Mouse (Mus musculus): Measurements from ENCODE around the gene Nip7.
"Not testable (repeated sequence)": the region's sequence is repeated elsewhere in the genome, so short reads cannot be mapped to it uniquely, and the experiment has no call there.

Nip7 gene

DNA sequence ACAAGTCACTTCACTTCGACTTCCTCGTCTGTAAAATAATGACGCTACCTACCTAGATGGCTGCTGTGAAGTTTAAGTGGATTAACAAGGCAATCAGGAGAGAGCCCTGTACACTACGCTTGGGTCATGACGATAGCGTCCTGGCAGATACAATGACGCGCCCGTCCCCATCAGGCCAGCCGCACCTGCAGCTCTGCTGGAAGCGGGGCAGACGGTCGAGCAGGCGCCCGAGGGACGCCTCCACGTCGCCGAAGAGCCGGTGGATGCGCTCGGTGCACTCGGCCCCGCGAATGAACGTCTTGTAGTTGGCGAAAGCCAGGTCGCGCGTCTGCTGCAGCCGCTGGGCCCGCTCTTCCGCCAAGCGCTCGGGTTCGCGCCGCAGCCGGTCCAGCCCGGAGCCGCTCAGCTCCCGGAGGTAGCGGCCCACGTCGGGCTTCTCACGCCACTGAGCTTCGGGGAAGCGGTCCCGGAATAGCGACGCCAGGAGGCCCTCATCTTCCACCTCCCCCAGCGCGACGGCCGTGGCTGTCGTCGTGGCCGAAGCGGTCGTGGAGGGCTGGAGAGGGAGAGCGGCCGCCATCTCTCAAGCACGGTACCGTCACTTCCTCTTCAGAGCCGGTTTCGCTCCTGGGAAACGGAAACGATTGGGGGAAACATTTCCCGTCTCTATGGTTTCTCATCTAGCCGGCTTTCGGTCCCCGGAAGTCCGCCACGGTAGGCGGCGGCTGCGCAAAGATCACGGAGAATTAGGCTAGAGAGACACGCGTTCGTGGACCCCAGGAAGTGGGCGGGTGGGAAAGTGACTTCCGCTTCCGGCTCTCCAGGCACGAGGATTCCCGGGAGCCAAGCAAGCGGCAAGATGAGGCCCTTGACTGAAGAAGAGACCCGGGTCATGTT, at the start of gene Nip7, which contains the start of gene Cog8:
TSS of gene Nip7 (plus strand) at position 802 of the 897 bp plus-strand sequence.
TSS of gene Cog8 (minus strand) at position 614 of the 897 bp plus-strand sequence.
- in situ Hi-C loops (cut with MboI; ENCODE audit: low sequenced_read_pairs), result no loop called here

DNA sequence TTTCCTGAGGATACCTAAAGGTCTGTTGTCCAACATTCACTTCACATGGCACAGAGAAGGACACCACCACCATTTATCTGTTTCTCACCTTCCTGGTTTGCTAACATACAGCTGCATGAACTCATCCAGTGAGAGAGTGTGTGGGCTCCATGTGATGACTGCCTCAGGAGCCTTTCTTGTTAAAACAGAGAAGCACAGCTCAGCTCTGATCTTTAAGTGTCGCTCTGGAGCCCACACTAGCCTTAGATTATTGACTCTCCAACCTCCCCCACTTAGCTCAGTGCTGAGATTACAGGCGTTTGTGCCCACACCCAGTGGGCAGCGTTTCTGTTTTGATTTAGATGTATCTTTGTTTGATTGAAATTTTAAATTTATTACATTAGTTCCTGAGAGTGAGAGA, 48.9 kb upstream of the Nip7 start:
- in situ Hi-C loops (cut with MboI; ENCODE audit: low sequenced_read_pairs), result loop anchor here (25.0 kb wide), 1 partner anchor 295 kb away; no protein-coding TSS in a partner anchor

DNA sequence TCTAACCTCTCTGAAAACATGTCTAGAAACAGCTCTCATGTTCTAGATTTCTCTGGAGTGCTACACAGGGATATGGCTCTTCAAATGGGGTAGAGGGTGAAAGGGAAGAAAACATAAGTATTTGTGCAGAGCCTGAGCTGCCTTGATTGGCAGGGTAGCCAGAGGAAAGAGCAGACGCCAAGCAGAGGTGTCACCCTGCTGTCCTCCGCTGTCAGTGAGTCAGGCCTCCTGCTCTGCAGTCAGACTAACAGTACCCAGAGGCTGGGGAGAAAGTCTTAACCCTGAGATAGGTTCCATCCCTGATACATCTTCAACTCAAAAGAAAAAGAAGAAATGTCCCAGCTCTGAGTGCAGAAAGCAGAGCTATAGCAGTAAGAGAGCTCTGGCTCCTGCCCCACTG, 44.0 kb upstream of the Nip7 start:
- in situ Hi-C loops (cut with MboI; ENCODE audit: low sequenced_read_pairs), result loop anchor here (25.0 kb wide), 1 partner anchor 300 kb away; no protein-coding TSS in a partner anchor

DNA sequence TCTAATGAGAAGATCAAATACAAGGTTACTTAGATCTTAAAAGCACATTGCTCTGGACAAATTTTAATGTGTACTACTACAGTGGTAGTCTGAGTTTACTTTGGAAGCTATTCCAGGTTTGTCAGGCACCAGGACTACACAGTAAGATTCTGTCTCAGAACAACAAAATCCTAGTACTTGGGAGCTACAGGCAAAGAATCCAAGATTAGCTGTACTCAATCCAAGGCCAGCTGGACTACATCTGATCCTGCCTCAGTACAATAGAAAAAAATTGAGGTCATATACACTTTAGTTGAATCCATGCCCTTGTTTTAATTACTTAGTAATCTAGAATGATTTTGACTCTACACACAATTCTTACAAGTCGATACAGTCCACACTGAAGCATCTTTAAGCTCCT, 41.8 kb upstream of the Nip7 start:
- in situ Hi-C loops (cut with MboI; ENCODE audit: low sequenced_read_pairs), result loop anchor here (25.0 kb wide), 1 partner anchor 303 kb away; no protein-coding TSS in a partner anchor

DNA sequence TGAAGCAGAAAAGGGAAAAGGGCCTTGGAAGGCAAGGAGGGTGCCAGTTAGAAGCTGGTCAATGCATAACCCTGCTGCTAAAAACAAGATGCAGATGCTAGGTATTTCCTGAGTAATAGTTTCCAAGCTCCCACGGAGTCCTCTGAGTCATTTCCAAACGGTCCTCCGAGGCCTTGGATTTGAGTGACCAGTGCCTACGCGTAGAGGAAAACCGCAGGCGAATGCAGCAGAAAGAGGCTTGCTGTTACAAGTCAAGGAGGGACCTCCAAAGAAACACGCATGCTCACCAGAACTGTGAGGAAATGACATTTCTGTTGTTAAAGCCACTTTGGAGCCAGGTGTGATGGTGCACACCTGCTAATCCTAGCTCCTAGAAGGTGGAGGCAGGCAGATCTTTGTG, 33.2 kb upstream of the Nip7 start:
- in situ Hi-C loops (cut with MboI; ENCODE audit: low sequenced_read_pairs), result loop anchor here (25.0 kb wide), 1 partner anchor 311 kb away; no protein-coding TSS in a partner anchor

DNA sequence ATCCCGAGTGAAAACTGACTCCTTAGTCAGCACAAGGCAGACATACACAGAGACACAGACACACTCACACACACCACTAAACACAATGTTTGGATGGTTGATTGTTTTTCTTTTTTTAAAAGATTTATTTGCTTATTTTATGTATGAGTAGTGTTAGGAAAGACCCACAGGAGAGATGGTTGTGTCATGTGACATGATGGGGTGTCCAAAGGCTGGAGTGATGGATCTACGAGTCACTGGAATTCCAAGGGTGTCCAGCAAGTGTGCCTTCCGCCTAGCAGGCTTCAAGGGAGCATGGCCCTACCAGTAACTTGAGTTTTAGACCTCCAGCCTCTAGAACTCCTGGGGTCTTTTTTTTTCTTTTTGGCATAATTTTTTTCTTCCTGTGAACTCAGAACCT, 27.4 kb upstream of the Nip7 start:
- in situ Hi-C loops (cut with MboI; ENCODE audit: low sequenced_read_pairs), result no loop called here

DNA sequence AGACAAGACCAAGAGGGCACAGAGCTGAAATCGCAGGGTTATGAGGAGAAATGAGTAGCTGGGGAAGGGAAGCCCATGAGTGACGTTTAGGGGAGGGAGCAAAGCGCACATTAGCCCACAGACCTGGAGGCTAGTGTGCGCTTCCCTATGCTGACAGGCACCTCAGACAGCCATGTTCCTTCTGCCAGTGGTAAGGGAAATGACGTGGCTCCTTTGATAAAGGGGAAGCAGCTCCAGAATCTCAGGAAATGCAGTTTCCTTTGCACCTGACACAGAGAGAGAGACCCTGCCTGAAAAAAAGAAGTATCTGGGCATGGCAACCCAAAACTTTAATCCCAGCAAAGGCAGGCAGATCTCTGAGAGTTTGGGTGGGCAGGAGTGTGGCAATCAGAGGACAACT, 26.6 kb upstream of the Nip7 start:
- in situ Hi-C loops (cut with MboI; ENCODE audit: low sequenced_read_pairs), result no loop called here

DNA sequence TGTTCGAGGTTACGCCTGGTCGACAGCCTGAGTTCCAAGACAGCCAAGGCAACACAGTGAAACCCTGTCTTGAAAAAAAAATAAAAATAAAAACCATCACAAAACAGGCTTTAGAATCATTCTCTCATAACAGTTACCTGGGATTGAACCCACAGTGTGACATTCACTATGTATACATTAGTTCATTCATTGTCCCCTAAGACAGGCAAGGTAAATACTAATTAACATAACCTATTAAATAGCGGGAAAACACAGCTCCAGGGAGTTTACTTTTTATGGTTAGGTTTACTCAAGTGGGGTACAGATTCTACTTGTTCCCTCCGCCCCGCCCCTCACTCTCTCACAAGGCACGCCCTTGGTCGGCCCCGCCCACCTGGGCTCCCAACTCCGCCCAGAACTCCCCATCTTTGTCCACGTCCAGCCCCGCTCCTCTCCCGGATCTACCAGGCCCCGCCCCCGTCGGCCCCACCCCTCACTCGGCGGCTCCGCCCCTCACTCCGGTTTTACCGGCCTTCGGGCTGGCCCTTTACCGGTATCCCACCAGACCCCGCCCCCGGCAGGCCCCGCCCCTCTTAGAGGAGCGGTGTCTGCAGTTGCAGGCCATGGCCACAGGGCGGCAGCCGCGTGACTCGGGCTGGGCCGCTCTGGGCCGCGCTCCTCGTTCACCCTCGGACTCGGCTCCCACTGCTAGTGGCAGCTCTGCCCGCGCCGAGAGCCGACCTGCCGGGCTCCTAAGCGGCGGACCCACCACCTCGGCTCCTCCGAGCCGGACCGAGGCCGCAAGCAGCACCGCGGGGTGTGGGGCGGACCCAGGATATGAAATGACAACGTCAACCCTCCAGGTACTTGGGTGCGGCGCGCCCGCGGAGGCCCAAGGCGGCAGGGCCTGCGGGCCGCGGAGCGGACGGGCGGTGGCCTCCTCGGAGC, 25.8 kb upstream of the Nip7 start, which contains the start of gene Vps4a:
TSS of gene Vps4a (plus strand) at position 573 of the 927 bp plus-strand sequence.
- in situ Hi-C loops (cut with MboI; ENCODE audit: low sequenced_read_pairs), result no loop called here

DNA sequence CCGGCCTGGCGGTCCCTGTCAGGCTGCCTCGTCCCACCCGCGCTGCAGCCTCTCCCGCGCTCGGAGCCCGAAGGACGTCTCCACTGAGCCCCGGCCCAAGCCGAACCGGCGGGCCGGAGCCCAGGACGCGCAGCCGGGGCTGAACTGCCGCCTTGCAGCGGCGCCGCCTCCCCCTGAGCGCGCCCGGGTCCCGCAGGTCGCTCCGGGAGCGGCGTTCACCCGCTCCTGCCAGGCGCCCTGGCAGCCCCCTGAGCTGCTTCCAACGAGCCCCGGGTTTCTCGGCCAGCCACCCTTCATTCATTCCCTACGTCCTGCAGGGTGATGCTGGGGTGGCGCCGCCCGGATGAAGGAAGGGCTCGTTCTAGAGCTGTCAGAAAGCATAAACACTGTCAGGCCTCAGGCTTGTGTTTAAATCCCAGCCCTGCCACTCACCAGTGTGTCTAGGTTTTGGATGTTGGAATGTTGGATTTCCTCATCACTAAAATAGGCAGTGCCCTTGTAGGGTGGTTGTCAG, 25.0 kb upstream of the Nip7 start:
- in situ Hi-C loops (cut with MboI; ENCODE audit: low sequenced_read_pairs), result no loop called here

DNA sequence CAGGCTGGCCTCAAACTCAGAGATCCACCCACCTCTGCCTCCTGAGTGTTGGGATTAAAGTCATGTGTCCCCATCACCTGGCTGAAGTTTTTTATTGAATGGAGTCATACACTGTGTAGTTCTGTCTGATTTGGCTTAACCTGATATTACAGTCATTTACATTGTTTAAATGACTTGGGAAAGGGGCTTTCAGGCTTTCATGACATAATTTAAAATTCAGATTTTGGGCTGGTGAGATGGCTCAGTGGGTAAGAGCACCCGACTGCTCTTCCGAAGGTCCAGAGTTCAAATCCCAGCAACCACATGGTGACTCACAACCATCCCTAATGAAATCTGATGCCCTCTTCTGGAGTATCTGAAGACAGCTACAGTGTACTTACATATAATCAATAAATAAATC, 23.1 kb upstream of the Nip7 start:
- in situ Hi-C loops (cut with MboI; ENCODE audit: low sequenced_read_pairs), result not testable (repeated sequence)

DNA sequence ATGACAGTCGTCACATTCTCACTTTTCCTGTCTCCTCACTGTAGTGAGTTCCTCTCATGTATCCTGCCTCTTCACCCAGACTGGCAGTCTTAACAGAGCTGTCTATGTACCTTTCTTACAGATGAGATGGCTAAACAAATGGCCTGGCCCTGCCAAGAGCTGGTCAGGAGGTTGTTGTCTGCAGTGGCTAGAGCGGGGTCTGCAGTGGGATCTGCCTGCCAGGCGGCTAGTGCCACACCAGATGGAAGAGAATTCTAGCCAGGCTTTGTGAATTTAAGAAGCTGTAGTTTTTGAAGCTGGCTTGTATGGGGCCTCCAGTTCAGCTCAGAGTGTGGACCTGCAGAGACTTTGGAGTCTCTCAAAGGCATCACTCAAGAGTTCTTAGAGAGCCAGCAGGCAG, 21.0 kb upstream of the Nip7 start:
- in situ Hi-C loops (cut with MboI; ENCODE audit: low sequenced_read_pairs), result no loop called here

DNA sequence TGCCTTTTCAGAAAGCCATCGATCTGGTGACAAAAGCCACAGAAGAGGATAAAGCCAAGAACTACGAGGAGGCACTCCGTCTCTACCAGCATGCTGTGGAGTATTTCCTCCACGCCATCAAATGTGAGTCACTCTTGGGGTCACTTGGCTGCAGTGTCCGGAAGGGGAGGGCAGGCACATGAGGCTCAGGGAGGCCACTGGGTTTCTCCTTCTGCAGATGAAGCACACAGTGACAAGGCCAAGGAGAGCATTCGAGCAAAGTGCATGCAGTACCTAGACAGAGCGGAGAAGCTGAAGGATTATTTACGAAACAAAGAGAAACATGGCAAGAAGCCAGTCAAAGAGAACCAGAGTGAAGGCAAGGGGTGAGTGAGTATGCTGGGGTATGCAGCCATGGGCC, 20.1 kb upstream of the Nip7 start:
- in situ Hi-C loops (cut with MboI; ENCODE audit: low sequenced_read_pairs), result no loop called here

DNA sequence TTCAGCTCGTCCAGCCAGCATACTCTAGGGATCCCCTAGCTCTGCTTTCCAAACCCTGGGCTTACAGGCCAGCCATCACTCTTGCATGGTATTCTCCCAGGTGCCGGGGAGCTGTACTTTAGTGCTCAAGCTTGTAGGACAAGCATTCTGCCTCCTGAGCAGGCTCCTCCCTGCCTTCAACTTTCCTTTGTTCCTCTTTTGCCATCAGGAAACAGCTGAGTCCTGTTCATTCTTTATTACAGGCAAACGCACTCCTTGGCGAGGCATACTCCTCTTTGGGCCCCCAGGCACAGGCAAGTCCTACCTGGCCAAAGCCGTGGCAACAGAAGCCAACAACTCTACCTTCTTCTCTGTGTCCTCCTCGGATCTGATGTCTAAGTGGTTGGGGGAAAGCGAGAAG, 16.0 kb upstream of the Nip7 start:
- in situ Hi-C loops (cut with MboI; ENCODE audit: low sequenced_read_pairs), result no loop called here

DNA sequence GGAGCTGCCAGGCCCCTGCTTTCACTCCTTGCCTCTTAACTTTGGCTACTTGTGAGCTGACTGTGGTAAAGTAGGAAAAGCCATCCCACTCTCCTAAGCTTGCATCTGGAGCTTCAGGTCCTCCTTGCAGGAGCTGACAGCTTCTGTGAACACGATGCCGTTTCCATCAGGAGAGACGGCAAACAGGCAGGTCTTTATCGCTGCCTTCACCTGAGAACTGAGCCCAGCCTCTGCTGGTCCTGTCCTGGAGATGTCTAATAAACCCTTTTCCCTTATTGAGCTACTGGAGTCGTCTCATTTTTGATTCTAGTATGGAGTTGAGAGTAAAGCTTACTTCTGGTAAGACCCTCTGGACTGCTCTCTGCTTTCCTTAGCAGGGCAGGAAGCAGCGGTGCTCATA, 11.2 kb upstream of the Nip7 start:
- in situ Hi-C loops (cut with MboI; ENCODE audit: low sequenced_read_pairs), result no loop called here

DNA sequence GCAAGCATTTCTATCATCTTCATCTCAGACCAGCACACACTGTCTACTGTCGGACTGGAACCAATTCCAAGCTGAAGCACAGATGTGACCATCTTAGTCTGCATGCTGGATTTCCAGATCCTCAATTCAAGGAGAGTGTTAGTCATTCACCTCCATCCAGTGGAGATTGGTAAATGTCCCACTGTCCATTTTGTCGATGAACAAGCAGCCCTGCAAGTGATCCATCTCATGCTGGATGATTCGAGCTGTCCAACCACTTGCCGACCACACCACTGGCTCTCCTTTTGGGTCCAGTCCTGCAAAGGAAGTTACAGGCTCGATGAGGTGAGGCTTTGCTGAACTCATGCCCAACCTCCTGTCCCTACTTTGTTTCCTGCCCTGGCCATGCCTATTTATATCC, 9.7 kb upstream of the Nip7 start:
- in situ Hi-C loops (cut with MboI; ENCODE audit: low sequenced_read_pairs), result no loop called here

DNA sequence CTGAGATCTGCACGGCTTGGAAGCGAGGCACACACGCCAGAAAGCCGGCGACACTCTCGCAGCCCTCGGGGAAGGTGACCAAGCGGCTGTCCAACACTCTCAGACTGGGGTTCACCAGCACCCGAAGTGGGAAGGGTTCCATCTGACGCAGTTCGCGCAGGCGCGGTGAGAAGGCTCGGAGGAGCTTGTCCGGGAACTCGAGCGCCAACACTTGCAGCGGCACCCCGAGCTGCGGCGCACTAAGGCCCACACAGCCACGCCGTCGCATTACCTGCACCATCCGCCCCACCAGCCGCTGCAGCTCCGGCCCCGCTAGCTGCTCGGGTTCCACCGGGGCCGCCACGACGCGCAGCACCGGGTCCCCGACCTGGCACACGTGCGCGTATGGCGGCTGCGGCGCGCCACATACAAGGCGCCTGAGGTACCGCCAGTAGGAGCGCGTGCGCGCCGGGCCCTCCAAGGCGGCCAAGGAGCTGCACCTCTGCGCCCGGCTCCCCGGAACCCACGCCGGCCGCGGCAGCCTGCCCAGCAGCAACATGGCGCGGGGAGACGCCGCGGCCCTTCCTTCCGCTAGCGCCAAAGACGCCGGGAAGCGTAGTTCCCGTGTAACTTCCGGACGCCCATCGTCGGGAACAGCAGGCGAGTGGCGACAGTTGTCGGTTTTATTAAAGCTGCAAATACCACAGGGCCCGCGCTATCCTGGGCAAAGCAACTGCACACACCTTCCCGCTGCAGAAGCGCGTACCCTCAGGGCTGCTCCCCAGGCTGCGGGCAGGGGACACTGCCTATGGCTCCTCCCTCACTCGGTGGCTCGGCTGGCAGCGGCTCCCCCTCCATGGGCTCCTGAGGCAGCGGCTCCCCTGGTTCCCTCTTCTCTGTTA, 8.4 kb upstream of the Nip7 start, which contains the start of gene Pdf:
TSS of gene Pdf (minus strand) at position 554 of the 881 bp plus-strand sequence.
- in situ Hi-C loops (cut with MboI; ENCODE audit: low sequenced_read_pairs), result no loop called here

DNA sequence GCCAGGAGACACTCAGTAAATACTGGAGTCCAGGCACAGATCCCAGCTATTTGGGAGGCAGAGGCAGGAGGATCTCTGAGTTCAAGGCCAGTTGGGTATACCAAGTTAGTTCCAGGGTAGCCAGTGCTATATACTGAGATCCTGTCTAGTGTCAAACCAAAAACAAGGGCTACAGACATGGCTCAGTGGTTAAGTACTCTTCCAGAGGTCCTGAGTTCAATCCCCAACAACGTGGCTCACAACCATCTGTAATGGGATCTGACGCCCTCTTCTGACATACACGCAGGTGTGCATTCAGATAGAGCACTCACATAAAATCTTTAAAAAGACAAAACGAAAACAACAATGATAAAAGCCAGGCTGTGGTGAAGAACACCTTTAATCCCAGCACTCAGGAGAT, 7.2 kb upstream of the Nip7 start:
- in situ Hi-C loops (cut with MboI; ENCODE audit: low sequenced_read_pairs), result no loop called here

DNA sequence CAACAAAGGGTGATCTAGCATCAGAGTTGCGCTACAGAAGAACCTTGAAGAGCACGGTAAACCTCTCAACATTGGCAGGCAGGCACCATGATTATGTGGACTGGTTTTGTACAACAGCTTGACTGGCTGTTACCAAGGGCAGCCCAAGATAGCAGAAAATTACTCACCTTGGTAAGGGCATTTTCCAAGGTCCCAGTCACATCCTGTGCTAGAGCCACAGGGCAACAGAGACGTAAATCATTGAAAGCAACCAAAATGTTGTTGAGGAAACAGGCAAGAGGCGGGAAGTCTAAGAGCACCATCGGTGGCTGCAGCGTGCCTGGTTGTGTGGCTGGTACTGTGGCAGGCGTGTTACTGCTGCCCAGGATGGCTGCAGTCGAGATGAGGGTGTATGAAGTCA, 4.6 kb upstream of the Nip7 start:
- in situ Hi-C loops (cut with MboI; ENCODE audit: low sequenced_read_pairs), result no loop called here

DNA sequence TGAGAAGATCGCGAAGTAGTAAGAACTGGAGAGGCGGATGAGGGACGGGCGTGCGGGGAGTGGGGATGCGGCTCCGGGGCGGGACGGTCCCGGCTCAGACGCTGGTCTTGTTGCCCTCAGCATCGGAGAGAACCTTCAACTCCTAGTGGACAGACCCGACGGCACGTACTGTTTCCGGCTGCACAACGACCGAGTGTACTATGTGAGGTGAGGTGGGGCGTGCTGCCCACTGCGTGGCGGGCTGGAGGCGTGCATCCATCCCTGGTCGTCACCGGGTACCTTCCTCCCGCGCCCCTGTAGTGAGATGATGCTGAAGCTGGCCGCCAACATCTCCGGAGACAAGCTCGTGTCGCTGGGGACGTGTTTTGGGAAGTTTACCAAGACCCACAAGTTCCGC, 294 bp downstream of the Nip7 start:
- in situ Hi-C loops (cut with MboI; ENCODE audit: low sequenced_read_pairs), result no loop called here

DNA sequence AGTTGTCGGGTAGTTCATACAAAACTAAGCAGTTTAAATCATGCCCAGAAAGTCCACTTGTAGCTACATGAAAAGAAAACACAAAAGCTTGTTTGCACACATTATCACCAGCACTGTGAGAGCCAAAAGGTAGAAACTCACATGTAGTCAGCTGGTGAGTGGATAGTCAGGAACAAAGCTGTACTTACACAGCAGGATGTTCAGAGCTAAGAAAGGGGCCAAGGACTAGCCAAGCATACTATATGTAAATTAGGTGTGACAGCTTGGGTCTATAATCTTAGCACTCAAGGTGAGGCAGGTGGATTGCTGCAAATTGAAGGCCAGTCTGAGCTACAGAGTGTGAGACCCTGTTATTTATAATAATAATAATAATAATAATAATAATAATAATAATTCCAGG, 5.9 kb downstream of the Nip7 start:
- in situ Hi-C loops (cut with MboI; ENCODE audit: low sequenced_read_pairs), result no loop called here

Measured in CH12F3 (cell line).